Mouse (Mus musculus) frontal cortex, postnatal 36 days (tissue): Measurements from ENCODE around the gene Sord.

Source experiments
- DNase-seq, 2 experiments: peaks; one replicate each; pipeline ENCODE4 v3.0.0; 2022; ENCODE audit warnings: low spot score in 2 of 2

Sord gene

GRCm38 (mm10) chr2:122301921-122302573 lies 67.5 kb downstream of the Sord start:
- no peak for DNase-seq

- peak; percentile 51 to 67 for DNase-seq
These were observed 68.2 kb downstream of the Sord start for GRCm38 (mm10) chr2:122302574-122303241.

- DNase-seq = no peak
These were observed 70.0 kb downstream of the Sord start for GRCm38 (mm10) chr2:122304544-122304943.

- no peak for DNase-seq
These were observed 70.7 kb downstream of the Sord start for GRCm38 (mm10) chr2:122305097-122305892.

GRCm38 (mm10) chr2:122306184-122306583 lies 71.6 kb downstream of the Sord start:
- DNase-seq = peak in 1 of 2 experiments; percentile 22

GRCm38 (mm10) chr2:122309647-122310046 lies 75.1 kb downstream of the Sord start:
- no peak for DNase-seq

GRCm38 (mm10) chr2:122311561-122311960 lies 77.0 kb downstream of the Sord start:
- no peak for DNase-seq

GRCm38 (mm10) chr2:122312722-122313417 lies 78.3 kb downstream of the Sord start:
- peak; percentile 49 to 51 for DNase-seq

GRCm38 (mm10) chr2:122313536-122313935 lies 79.0 kb downstream of the Sord start, which contains the start of gene Duoxa1:
TSS of gene Duoxa1 (minus strand) at chr2:122313730.
- DNase-seq = no peak
